Mouse (Mus musculus): ENCODE data around the gene Vmn1r221. TPM values are rescaled to one million over a fixed set of nuclear protein-coding genes. Genes with fewer than 3 reads are reported as not detected.
"Not testable (repeated sequence)": the region's sequence is repeated elsewhere in the genome, so short reads cannot be mapped to it uniquely, and the experiment has no call there.

The Vmn1r221 gene
- total RNA-seq (2022) = not detected

- not testable (repeated sequence) for DNase-seq
Measured at GRCm38 (mm10) chr13:23213827-23214226, at the start of gene Vmn1r221. Gene Vmn1r221, plus strand, starts transcription at chr13:23214127.

- DNase-seq = not testable (repeated sequence)
Measured at GRCm38 (mm10) chr13:23166471-23166870, 47.5 kb upstream of the Vmn1r221 start.

GRCm38 (mm10) chr13:23187875-23188274 lies 26.1 kb upstream of the Vmn1r221 start, which contains the start of gene Vmn1r220:
Gene Vmn1r220, minus strand, starts transcription at chr13:23187975.
- DNase-seq = no peak

GRCm38 (mm10) chr13:23203885-23204284 lies 10.0 kb upstream of the Vmn1r221 start:
- not testable (repeated sequence) for DNase-seq

- not testable (repeated sequence) for DNase-seq
Measured at GRCm38 (mm10) chr13:23235847-23236246, 21.9 kb downstream of the Vmn1r221 start, which contains the start of gene Vmn1r222. Gene Vmn1r222, minus strand, starts transcription at chr13:23235947.

- DNase-seq = not testable (repeated sequence)
Measured at GRCm38 (mm10) chr13:23246834-23247233, 32.9 kb downstream of the Vmn1r221 start, which contains the start of gene Vmn1r223. Gene Vmn1r223, plus strand, starts transcription at chr13:23247134.

GRCm38 (mm10) chr13:23258546-23259048 lies 44.7 kb downstream of the Vmn1r221 start:
- no peak for DNase-seq

- DNase-seq = not testable (repeated sequence)
Measured at GRCm38 (mm10) chr13:23268606-23269005, 54.7 kb downstream of the Vmn1r221 start.

- not testable (repeated sequence) for DNase-seq
Measured at GRCm38 (mm10) chr13:23269127-23269526, 55.2 kb downstream of the Vmn1r221 start.

- DNase-seq = no peak
Measured at GRCm38 (mm10) chr13:23269681-23270080, 55.8 kb downstream of the Vmn1r221 start.

GRCm38 (mm10) chr13:23270321-23271101 lies 56.6 kb downstream of the Vmn1r221 start:
- DNase-seq = no peak

Other genes with a start within 250 kb of the Vmn1r221 start
- not detected for gene Vmn1r213, start 206.5 kb upstream of the Vmn1r221 start, total RNA-seq (2022)
- not detected for gene Vmn1r214, start 183.7 kb upstream of the Vmn1r221 start, total RNA-seq (2022)
- gene Vmn1r215, start 146.1 kb upstream of the Vmn1r221 start, total RNA-seq (2022) = not detected
- not detected for gene Vmn1r217, start 95.9 kb upstream of the Vmn1r221 start, total RNA-seq (2022)
- gene Vmn1r218, start 81.0 kb upstream of the Vmn1r221 start, total RNA-seq (2022) = not detected
- gene Vmn1r219, start 54.8 kb upstream of the Vmn1r221 start, total RNA-seq (2022) = not detected
- gene Vmn1r220, start 26.2 kb upstream of the Vmn1r221 start, total RNA-seq (2022) = not detected
- not detected for gene Vmn1r222, start 21.8 kb downstream of the Vmn1r221 start, total RNA-seq (2022)
- gene Vmn1r223, start 33.0 kb downstream of the Vmn1r221 start, total RNA-seq (2022) = not detected
- 10 to 100 TPM; 20.0 to 26.5 (median 23.6) TPM for gene Zfp322a, start 155.1 kb downstream of the Vmn1r221 start, total RNA-seq (2022)
- 1 to 10 TPM; 6.5 to 7.8 (median 7.1) TPM for gene Abt1, start 209.7 kb downstream of the Vmn1r221 start, total RNA-seq (2022)

Data from adrenal gland, adult 8-10 months (tissue).